Mouse (Mus musculus): ENCODE data around the gene Dusp13. TPM values are rescaled to one million over a fixed set of nuclear protein-coding genes. Genes with fewer than 3 reads are reported as not detected.

The Dusp13 gene
- polyA plus RNA-seq (2012; rRNA removed), result 883 and 961 TPM in 2 replicates

DNA sequence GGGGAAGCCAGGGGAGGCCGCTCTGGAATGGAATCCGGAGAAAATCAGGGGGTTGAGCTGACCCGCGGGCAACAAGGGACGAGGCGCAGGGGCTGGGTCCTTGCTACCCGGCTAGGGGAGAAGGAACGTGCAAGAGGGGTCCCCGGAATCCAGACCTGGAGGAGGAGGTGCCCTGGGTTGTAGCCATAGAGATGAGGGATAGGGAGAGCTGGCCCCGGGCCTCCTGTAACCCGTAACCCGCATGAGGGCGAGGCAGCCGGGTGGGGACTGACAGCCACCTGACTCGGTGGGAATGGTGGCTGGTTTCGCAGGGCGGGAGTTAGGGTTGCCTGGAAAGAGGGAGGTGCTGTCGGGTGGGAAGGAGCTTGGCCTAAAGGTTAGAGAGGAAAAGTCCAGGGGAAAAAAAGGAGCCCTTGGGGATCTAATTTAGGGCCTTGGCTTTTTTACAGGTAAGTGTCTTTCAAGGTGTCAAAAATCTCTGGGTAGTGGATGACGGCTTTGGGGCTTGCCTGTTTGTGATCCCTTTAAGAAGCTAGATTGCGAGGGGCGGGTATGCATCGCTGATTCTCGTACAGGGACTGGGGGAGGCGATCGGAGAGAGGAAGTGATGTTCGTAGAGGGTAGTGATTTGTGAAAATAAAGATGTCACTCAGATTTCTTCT is at the start of gene Dusp13:
TSS of gene Dusp13 (minus strand) at position 301 of the 662 bp plus-strand sequence.
- Histone ChIP-seq H3K4me1 (ENCODE audit: control insufficient read depth, insufficient read depth, low read length) (peaks cover 13% of the 10 kb centered on the region), H3K27me3 (ENCODE audit: control insufficient read depth, insufficient read depth, low read length) (no peaks in the 10 kb centered on the region), H3K36me3 (ENCODE audit: control insufficient read depth, insufficient read depth, low read length) (no peaks in the 10 kb centered on the region), H3K4me3 (ENCODE audit: control insufficient read depth, low read depth, low read length) (peak within 1 kb of the TSS; percentile 98), H3K27ac (ENCODE audit: control insufficient read depth, insufficient read depth, low read depth, low read length) (peak within 1 kb of the TSS; percentile 83)
- TF ChIP-seq POLR2A (IDR thresholded peaks at IDR 0.05; ENCODE audit: control insufficient read depth, low read depth, low read length), result no peak
- TF ChIP-seq CTCF (IDR thresholded peaks at IDR 0.05; ENCODE audit: control insufficient read depth, insufficient read depth, insufficient replicate concordance, low read depth, low read length), result no peak

DNA sequence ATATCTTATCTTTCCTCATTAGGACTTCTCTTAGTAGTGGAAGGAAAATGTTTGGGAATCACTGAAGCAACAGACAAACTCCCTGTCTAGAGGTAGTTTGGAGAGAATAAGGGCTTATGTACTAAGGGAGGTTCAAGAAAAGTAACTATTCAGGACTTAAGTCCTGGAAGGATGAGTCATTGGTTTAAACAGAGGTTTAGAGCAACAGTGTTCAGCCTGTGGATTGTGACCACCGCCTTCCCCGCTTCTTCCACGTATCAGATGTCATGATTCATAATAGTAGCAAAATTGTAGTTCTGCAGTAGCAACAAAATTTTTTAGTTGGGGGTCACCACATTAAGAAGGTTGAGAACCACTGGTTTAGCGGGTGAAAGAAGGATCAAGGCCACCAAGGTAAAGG is 49.7 kb upstream of the Dusp13 start:
- Histone ChIP-seq H3K4me3 (ENCODE audit: control insufficient read depth, low read depth, low read length) (no peak overlapping the region), H3K27me3 (ENCODE audit: control insufficient read depth, insufficient read depth, low read length) (no peaks in the 10 kb centered on the region), H3K36me3 (ENCODE audit: control insufficient read depth, insufficient read depth, low read length) (no peaks in the 10 kb centered on the region), H3K27ac (ENCODE audit: control insufficient read depth, insufficient read depth, low read depth, low read length) (no peak overlapping the region), H3K4me1 (ENCODE audit: control insufficient read depth, insufficient read depth, low read length) (no peaks in the 10 kb centered on the region)
- TF ChIP-seq CTCF (IDR thresholded peaks at IDR 0.05; ENCODE audit: control insufficient read depth, insufficient read depth, insufficient replicate concordance, low read depth, low read length), result no peak

DNA sequence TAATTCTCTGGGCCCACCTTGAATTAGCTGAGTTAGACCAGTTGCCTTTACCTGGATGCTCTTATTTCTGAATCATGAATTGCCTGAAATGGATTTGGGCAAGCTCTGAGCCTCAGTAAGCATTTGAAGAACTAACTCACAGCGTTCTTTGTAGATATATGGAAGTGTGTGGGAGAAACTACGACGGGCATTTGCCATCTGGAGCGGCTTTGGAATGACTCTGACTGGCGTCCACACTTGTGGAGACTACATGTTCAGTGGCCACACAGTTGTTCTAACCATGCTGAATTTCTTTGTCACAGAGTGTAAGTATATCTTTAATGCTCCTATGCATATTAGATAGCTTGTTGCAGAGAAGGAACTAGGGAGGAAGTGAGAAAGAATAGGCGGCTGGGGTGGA is 41.3 kb upstream of the Dusp13 start:
- peaks cover 4% of the 10 kb centered on the region; the same call in 1 of the 2 replicates for H3K36me3 ChIP-seq (ENCODE audit: control insufficient read depth, insufficient read depth, low read length)
- H3K4me1 ChIP-seq (ENCODE audit: control insufficient read depth, insufficient read depth, low read length), result no peaks in the 10 kb centered on the region
- H3K4me3 ChIP-seq (ENCODE audit: control insufficient read depth, low read depth, low read length), result peak overlapping the region; percentile 35; the same call in 1 of the 2 replicates
- no peak for TF ChIP-seq CTCF (IDR thresholded peaks at IDR 0.05; ENCODE audit: control insufficient read depth, insufficient read depth, insufficient replicate concordance, low read depth, low read length)
- H3K27me3 ChIP-seq (ENCODE audit: control insufficient read depth, insufficient read depth, low read length), result no peaks in the 10 kb centered on the region
- no peak overlapping the region for H3K27ac ChIP-seq (ENCODE audit: control insufficient read depth, insufficient read depth, low read depth, low read length)

DNA sequence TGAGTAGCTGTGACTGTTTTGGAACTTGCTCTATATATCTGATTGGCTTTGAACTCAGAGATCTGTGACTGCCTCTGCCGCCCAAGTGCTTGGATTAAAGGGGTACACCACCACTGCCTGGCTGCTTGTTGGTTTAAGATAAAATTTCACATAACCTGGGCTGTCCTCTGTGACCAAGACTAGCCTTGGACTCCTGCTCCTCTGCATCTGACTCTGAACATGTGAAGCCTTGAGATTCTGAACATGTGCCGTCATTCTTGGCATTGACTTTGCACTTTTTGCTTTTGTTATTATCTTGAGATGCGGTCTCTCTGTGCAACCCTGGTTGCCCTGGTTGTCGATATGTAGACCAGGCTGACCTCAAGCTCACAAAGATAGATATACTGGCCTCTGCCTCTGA is 40.7 kb upstream of the Dusp13 start:
- Histone ChIP-seq H3K27ac (ENCODE audit: control insufficient read depth, insufficient read depth, low read depth, low read length) (no peak overlapping the region), H3K36me3 (ENCODE audit: control insufficient read depth, insufficient read depth, low read length) (peaks cover 4% of the 10 kb centered on the region; the same call in 1 of the 2 replicates), H3K27me3 (ENCODE audit: control insufficient read depth, insufficient read depth, low read length) (no peaks in the 10 kb centered on the region), H3K4me1 (ENCODE audit: control insufficient read depth, insufficient read depth, low read length) (no peaks in the 10 kb centered on the region), H3K4me3 (ENCODE audit: control insufficient read depth, low read depth, low read length) (no peak overlapping the region; the same call in 1 of the 2 replicates)
- TF ChIP-seq CTCF (IDR thresholded peaks at IDR 0.05; ENCODE audit: control insufficient read depth, insufficient read depth, insufficient replicate concordance, low read depth, low read length), result no peak
- TF ChIP-seq POLR2A (IDR thresholded peaks at IDR 0.05; ENCODE audit: control insufficient read depth, low read depth, low read length), result no peak

DNA sequence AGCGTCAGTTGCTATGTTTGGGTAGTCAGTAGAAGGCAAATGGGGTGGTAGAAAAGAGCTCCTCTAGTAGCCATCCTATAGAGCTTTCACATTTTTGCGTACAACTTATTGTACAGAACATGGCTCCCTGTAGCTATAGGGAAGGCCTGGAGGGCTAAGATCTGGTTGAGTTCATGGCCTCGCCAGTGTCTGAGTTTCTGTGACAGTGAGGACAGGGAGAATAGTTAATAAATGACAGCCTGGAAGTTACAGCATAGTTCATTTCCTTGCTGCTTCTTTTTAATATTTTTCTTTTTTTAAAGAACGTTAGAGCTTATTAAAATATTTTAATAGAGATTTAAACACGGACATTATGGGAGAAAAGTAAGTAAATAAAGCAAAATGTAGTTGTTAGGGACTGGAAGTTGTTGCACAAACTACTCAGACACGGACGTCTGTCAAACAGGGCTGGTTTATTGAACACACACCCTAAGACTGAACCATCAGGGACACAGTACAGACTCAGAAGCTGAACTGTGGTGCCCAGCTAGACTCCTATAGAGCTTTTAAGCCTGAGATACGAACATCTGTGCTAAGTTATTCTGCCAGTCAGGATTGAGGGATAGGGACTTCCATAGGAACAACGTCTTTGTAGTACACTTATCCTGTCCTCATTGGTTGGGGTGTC is 39.7 kb upstream of the Dusp13 start:
- TF ChIP-seq POLR2A (IDR thresholded peaks at IDR 0.05; ENCODE audit: control insufficient read depth, low read depth, low read length) (no peak), CTCF (IDR thresholded peaks at IDR 0.05; ENCODE audit: control insufficient read depth, insufficient read depth, insufficient replicate concordance, low read depth, low read length) (no peak)
- Histone ChIP-seq H3K36me3 (ENCODE audit: control insufficient read depth, insufficient read depth, low read length) (peaks cover 4% of the 10 kb centered on the region; the same call in 1 of the 2 replicates), H3K27me3 (ENCODE audit: control insufficient read depth, insufficient read depth, low read length) (no peaks in the 10 kb centered on the region), H3K4me1 (ENCODE audit: control insufficient read depth, insufficient read depth, low read length) (no peaks in the 10 kb centered on the region), H3K27ac (ENCODE audit: control insufficient read depth, insufficient read depth, low read depth, low read length) (no peak overlapping the region), H3K4me3 (ENCODE audit: control insufficient read depth, low read depth, low read length) (peak overlapping the region; percentile 7; the same call in 1 of the 2 replicates)

DNA sequence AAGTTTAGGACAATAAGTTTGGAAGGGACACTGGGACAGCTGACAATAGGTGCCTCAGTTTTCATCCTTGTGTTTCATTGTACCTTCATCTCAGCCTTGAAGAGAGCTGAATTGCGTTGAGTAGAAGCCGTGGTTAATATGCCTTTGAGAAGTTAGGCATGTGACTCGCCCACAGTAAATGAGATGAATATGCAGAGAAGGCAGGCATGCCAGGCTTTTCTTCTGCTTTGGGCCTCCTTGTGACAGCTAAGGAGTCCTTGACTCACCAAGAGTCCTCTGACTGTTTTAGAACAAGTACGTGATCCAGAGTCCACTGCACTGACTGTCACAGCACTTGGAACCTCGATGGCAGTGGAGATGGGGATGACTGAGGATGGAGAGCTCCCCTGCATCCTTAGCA is 37.1 kb upstream of the Dusp13 start:
- TF ChIP-seq CTCF (IDR thresholded peaks at IDR 0.05; ENCODE audit: control insufficient read depth, insufficient read depth, insufficient replicate concordance, low read depth, low read length), result no peak
- TF ChIP-seq POLR2A (IDR thresholded peaks at IDR 0.05; ENCODE audit: control insufficient read depth, low read depth, low read length), result no peak
- H3K4me3 ChIP-seq (ENCODE audit: control insufficient read depth, low read depth, low read length), result no peak overlapping the region
- no peaks in the 10 kb centered on the region for H3K4me1 ChIP-seq (ENCODE audit: control insufficient read depth, insufficient read depth, low read length)
- peaks cover 2% of the 10 kb centered on the region; the same call in 1 of the 2 replicates for H3K36me3 ChIP-seq (ENCODE audit: control insufficient read depth, insufficient read depth, low read length)
- no peaks in the 10 kb centered on the region for H3K27me3 ChIP-seq (ENCODE audit: control insufficient read depth, insufficient read depth, low read length)
- H3K27ac ChIP-seq (ENCODE audit: control insufficient read depth, insufficient read depth, low read depth, low read length), result no peak overlapping the region

DNA sequence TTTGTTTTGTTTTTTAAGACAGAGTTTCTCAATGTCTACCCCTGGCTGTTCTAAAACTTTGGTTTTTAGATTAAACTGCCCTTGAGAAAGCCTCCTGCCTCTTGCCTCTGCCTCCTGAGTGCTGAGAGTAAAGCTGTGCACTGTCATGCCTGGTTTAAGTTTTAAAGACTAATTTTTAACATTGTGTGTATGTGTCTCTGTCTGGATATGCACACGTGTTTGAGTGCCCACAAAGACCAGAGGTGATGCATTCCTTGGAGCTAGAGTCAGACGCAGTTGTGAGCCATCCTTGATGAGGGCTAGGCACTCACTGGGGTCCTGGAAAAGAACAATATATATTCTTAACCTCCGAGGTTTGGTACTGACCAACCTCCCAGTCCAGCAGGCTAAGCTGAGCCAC is 36.4 kb upstream of the Dusp13 start:
- H3K4me1 ChIP-seq (ENCODE audit: control insufficient read depth, insufficient read depth, low read length), result no peaks in the 10 kb centered on the region
- no peaks in the 10 kb centered on the region for H3K27me3 ChIP-seq (ENCODE audit: control insufficient read depth, insufficient read depth, low read length)
- H3K27ac ChIP-seq (ENCODE audit: control insufficient read depth, insufficient read depth, low read depth, low read length), result no peak overlapping the region
- H3K4me3 ChIP-seq (ENCODE audit: control insufficient read depth, low read depth, low read length), result no peak overlapping the region
- no peaks in the 10 kb centered on the region; the same call in 1 of the 2 replicates for H3K36me3 ChIP-seq (ENCODE audit: control insufficient read depth, insufficient read depth, low read length)
- TF ChIP-seq POLR2A (IDR thresholded peaks at IDR 0.05; ENCODE audit: control insufficient read depth, low read depth, low read length) (no peak), CTCF (IDR thresholded peaks at IDR 0.05; ENCODE audit: control insufficient read depth, insufficient read depth, insufficient replicate concordance, low read depth, low read length) (no peak)
